Mouse (Mus musculus) lung, postnatal 0 days (tissue): ENCODE results near the gene Slc16a7.

Source experiments
- CTCF ChIP-seq: IDR thresholded peaks from 2 replicates; pipeline ENCODE4 v1.5.1; 2016; ENCODE audit warnings: antibody characterized with exemption, mild to moderate bottlenecking
- EP300 ChIP-seq: IDR thresholded peaks from 2 replicates; pipeline ENCODE4 v1.6.1; 2016; ENCODE audit warnings: antibody characterized with exemption, mild to moderate bottlenecking, control low read depth

DNA sequence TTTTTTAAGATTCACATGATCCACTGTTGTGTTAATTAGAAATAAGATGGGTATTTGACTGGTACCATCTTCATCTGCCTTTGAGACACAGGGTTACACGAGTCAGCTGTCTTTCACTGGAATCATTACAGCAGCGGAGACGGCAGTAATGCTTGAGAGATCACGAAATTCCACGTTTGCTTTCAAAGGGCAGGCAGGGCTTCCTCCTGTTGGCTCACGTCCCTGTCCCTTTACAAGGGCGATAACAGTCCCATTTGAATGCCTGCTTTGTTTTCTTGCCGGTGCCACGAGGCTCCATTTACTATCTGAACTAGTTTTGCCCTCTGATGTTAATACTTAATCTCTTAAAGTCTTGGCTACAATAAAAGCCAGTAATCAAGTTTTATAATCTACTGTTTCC lies 123.4 kb downstream of the Slc16a7 start:
- TF ChIP-seq CTCF (no peak), EP300 (no peak)
